Mouse (Mus musculus) natural killer cell, adult 2 months (primary cell): ENCODE results near the gene Pde1c.

Source experiments
- DNase-seq, 2 experiments: peaks; one replicate each; pipeline ENCODE4 v3.0.0; 2022; ENCODE audit warnings: low spot score in 2 of 2

The Pde1c gene

DNA sequence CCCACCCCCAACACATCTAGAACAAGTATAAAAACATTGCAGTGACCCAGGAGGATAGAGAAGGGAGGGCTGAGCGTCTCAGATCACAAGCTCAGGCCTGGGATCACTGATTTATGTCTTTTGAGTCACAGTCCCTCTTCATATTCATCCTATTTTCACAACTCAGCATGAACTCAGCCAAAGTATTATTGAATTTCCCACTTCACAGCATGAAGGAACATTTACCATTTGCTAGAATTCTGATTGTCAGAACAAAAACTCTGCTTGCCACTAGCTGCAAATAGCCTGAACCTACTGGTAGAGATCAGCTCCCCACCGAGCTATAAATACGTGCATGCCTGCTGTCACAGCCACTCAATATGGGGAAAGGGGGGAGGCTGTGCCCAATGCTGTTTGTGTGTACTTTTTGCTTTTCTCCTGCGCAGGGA, 492.5 kb downstream of the Pde1c start:
- no peak for DNase-seq

DNA sequence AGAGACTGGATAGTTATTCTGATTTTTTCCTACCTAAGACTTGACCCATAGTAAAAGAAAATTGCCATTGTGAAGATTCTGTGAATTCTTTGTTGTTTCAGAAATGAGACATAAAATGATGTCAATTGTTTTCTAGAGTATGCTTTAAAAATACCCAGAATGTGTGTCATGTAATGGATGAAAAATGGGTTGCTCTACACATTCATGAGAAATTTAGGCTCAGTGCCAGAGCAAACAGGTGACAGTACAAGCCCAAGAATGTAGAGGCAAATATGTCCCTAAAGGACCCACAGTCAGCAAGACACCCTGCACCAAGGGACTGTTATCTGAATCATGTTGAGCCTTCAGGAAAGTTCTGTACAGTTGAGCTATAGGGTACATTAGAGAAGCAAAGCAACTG, 500.4 kb downstream of the Pde1c start:
- DNase-seq, result no peak

DNA sequence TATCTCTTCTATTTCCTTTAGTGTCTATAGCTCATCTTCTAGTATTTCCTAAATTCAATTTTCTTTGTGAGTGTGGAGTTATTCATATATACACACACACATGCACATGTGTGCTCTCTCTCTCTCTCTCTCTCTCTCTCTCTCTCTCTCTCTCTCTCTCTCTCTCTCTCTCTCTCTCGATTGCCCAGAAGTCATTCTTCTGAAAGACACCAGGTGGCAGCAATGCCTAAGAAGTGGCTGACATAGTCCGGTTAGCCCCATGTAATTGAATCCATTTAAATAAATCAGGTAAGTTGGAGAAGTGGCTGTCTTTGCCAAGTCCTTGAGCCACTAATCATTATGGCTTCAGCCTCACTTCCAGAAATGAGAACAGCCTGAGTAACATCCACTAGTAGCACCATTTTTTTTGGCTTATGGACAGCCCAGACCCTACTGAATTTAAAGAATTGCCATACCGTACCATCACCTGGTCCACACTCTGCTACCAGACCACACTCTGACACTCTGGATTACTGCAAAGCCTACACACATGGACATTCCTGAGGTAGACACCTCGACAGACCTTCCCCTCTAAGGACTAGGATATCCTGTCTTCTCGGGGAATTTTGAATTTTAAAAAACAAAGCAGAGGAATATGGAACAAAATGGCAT, 502.1 kb downstream of the Pde1c start:
- DNase-seq, result no peak

DNA sequence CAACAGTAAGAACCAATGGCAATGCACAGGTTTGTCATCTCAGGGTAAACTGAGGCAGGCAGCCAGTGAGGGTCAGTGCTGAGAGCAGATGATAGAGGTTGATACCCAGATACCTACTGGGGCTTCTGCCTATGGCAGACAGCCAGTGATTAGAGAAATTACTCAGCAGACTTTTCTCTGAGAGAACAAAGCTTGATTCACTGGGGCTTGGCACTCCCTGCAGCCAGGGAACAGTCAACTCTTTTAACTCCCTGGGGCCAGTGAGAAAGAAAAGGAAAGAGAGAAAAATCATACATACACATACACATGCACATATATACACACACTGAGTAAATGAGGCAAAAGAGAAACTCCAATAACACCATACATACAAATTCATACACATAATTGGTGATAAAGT, 505.2 kb downstream of the Pde1c start:
- DNase-seq, result no peak

DNA sequence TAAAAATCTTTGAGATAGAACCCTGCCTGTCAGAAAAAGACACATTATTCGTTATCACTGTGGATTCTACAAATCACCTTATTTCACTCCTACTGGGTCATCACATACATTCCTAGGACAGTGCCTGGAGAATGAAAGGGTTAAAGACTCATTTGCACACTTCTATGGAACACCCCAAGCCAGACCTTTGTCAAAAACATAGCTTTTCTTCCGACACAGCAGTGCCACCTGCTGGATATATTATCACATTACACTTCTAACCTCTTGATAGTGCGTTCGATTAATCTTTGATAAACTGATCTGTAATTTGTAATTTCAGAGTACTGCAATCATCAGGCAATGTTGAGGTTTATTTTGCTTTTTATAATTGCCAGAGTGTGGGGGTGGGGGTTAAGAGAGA, 519.8 kb downstream of the Pde1c start:
- DNase-seq, result no peak

DNA sequence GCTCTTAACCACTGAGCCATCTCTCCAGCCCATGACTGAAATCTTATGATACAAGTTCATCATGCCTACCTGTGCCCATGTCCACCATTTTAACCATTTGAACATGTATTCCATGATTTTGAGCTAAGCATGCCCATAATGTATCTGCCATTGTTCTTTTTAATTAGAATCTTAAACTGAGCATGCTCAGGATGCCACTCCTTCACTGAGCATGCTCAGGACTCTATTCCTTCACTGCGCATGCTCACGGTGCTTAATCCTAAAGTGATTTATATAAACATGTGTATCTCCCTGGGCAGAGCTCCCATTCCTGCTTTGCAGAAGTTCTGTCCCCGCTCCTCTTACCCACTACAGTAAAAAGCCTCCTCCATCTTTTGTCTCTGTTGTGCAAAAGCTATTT, 520.3 kb downstream of the Pde1c start:
- no peak for DNase-seq

DNA sequence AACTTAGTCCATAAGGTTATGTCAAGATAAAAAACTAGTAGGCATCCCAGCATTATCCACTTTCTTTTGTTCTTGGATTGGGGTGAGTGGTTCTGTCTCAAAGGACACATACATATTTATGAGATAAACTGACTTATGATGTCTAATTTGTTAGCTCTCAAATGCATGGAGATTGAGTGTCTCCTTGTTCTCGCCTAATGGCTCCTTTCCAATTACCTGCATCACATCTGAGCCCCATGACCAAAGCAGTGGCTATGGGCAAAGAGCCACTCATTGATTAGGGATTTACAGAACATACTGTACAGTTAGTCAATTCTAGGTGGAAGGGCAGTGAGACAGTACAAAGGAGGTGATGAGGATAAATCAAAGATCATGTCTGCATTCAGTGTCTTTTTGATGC, 524.2 kb downstream of the Pde1c start:
- DNase-seq, result no peak

DNA sequence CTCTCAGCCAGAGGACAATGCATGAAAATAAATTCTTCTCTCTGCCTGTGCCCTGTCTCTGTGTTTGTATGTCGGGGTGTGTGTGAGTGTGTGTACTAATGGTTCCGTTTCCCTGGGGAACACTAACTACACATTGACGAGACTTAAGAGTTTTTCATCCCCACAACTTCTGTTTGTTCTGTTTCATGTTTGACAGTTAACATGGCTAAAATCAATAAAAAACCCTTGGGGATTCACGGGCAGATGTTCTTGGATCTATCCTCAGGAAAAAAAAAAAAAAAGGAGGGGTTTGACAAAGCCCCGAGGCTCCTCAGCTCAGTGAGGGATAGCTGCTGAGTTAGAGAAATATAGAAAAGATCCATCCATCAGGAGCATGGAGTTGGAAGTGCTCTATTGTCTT, 524.6 kb downstream of the Pde1c start:
- no peak for DNase-seq

DNA sequence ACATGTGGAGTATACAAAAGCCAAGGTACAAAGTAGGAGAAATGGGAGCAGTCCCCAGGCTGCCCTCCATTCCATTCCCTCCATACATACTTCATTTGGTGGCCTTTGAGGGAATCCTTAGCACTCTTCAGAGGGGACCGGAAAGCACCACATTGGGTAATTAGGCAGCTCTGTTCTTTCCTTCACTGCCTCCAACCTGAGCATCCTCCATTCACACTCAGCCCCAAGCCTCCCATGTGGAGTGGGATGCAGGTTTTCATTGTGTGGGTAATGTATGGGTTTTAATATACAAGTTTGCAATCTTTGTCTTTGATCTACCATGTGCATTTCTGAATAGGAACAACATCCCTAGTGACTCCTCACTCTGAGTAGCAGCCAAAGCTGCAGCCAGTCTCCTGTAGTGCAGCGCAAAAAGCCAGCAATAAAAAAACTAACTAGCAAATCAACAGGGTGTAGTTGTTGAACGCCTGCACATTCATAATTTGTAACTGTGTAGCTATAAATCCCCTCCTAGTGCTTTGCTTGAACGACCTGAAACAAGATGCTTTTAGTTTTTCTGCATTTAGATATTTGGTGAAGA, 529.3 kb downstream of the Pde1c start:
- DNase-seq, result no peak

DNA sequence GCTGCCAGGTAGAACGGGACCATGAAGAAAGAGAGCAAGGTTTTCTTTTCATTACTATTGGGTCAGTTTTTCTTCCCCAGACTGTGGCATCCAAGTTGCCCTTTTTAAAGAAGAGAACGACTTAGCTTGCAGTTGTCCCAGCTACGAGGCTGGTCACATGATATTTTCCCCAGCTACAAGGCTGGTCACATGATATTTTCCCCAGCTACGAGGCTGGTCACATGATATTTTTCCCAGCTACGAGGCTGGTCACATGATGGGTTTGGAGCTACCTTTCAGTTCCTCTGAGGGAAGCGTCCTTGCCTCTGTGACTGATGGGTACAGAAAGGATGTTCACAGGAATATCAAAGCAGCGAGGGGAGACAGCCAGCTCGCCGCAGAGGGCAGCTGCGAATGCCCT, 533.8 kb downstream of the Pde1c start:
- no peak for DNase-seq

DNA sequence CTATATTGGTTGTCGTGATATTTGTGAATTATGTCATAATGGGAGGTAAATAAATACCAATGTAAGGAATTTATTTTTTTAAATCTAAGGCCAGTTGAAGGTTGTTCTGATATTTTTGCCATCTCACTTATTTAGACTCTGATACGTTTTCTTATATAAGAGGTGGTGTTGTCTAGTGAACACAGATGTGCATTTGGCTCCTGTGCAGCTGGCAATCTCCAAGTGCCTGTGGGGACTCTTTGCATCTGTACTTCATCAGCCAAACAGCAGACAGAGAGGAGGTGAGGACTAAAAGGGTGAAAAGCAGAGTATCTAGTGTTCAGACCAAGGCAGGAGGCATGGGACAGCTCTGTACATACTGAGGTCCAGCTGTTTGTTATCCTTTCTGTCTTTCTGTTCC, 536.7 kb downstream of the Pde1c start:
- no peak for DNase-seq

DNA sequence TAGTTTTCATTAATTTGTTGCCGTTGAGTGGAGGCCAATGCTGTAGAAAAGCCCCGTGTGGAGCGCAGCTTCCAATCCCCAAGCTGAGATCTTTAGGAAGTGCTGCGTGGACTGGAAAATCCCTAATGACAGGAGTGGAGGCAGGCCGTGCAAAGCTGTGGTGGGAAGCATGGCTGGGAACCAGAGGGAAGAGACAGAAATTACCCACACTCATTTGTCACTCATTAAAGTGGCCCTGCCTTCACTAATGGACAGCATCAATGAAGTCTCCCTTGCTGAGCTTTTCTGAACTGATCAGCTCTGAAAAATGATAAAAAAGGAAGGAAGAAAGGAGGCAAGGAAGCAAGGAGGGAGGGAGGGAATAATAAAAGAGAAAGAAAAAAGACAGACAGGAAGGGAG, 538.9 kb downstream of the Pde1c start:
- no peak for DNase-seq

DNA sequence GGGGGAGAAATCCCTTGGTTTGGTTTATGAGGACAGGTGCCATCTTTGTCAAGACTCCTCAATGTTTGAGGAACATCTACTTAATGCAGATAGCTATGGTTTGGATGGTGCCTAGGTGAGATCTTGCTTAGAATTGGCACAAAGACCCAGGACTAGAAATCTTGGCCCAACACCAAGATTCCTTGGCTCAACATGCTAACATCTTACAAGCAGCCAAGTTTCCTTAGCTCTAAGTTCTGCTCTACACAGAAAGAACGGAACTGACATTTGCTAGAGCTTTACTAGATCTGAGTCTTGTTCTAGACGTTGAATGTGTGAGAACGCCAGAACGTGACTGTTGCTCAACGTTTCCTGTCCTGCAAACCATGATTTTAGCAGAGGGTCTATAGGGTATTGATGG, 540.9 kb downstream of the Pde1c start:
- no peak for DNase-seq

DNA sequence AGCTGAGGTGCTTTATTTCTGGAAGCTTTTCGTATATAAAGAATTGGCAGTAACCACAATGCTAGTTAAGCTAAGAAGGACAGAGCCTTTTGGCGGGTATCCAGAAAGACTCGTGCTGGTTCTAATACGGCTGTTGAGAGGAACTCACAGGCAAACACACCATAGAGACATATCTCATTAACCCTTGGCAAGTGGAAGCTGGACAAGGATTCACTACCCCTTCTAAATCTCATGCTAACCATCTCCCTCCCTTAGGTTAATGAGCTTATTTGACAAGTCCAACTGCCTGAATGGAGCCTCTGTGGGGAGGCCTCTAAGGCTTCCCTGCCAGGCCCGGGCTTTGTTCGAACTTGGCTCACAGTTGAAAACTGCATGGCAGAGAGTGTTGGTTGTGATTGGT, 541.6 kb downstream of the Pde1c start:
- no peak for DNase-seq

DNA sequence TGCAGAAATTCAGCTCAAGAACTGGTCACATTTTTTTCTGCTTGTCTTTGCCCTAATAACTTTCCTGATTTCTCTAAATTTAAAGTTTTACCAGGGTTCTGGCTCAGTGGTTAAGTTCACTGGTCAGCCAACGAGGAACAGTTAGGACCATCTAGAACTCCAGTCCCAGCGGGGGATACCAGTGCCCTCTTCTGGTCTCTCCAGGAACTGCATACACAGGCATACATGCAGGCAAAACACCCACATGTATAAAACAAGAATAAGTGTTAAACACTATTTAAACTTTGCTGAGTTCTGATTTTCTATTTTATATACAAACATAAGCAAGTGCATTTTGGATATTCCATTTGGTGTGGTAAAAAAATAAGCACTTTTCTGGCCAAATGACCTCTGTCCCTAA, 543.4 kb downstream of the Pde1c start:
- no peak for DNase-seq
